ENCODE assay signal across 17 mouse cellular contexts in genomic region chr9:88324616-88325015, GRCm38 (mm10).
"Had no signal": no experiment of that assay in that cellular context is flagged by ENCODE, and none has a peak within 500 bp of the region (broad histone marks: within the 10 kb centered on the region; RNA-seq: fewer than 3 reads in every experiment).

No protein-coding gene starts in this region.

- H3K9ac ChIP-seq: liver, embryonic 15.5 days; liver, postnatal 0 days; lung, embryonic 15.5 days; midbrain, embryonic 13.5 days; midbrain, embryonic 15.5 days; neural tube, embryonic 12.5 days; stomach, embryonic 15.5 days had no signal

- H3K4me1 ChIP-seq: liver, embryonic 15.5 days; neural tube, embryonic 12.5 days had no signal

- H3K4me2 ChIP-seq: liver, embryonic 15.5 days; lung, embryonic 15.5 days; midbrain, embryonic 11.5 days; midbrain, embryonic 13.5 days; midbrain, embryonic 15.5 days; neural tube, embryonic 12.5 days; stomach, embryonic 15.5 days had no signal

- H3K27me3 ChIP-seq: midbrain, embryonic 15.5 days; stomach, embryonic 15.5 days had no signal

- ATAC-seq: liver, postnatal 0 days; lung, postnatal 0 days; midbrain, embryonic 13.5 days; midbrain, embryonic 15.5 days had no signal

- H3K9me3 ChIP-seq: liver, embryonic 15.5 days; lung, embryonic 15.5 days; midbrain, embryonic 13.5 days; midbrain, embryonic 15.5 days; neural tube, embryonic 12.5 days; stomach, embryonic 15.5 days had no signal

- H3K27ac ChIP-seq: liver, embryonic 15.5 days; lung, embryonic 15.5 days; macrophage; midbrain, embryonic 13.5 days; midbrain, embryonic 15.5 days; neural tube, embryonic 12.5 days; stomach, embryonic 15.5 days had no signal

- H3K4me3 ChIP-seq: liver, embryonic 15.5 days; lung, embryonic 15.5 days; midbrain, embryonic 13.5 days; midbrain, embryonic 15.5 days; neural tube, embryonic 12.5 days; stomach, embryonic 15.5 days had no signal

- H3K36me3 ChIP-seq: liver, embryonic 15.5 days; lung, embryonic 15.5 days; midbrain, embryonic 13.5 days; midbrain, embryonic 15.5 days; neural tube, embryonic 12.5 days; stomach, embryonic 15.5 days had no signal

- DNase-seq: liver, postnatal 0 days; lung, adult 2 months; lung, postnatal 14 days; lung, postnatal 36 days; right cerebral cortex, postnatal 14 days; thymus, adult 18-20 months; thymus, postnatal 14 days; thymus, postnatal 36 days had no signal
